Mouse (Mus musculus) midbrain, embryonic 15.5 days (tissue): ENCODE measurements around the gene Dnajc13. TPM values are rescaled to one million over a fixed set of nuclear protein-coding genes. Genes with fewer than 3 reads are reported as not detected.

Source experiments
- polyA plus RNA-seq: library from polyadenylated mRNA; unstranded; fragments of >200 nt; fragmentation: Nextera tagmentation; extraction: Ambion mirVana; gene quantifications from 2 replicates; pipeline ENCODE4 v1.2.1, GENCODE M21; 2015

The Dnajc13 gene
- polyA plus RNA-seq, 1 experiment from 2014 or later = 20.5 TPM

Other genes starting within 250 kb of the Dnajc13 start
- not detected in 2 replicates for gene Gm28305, start 222.3 kb downstream of the Dnajc13 start, polyA plus RNA-seq
- 69.6 TPM in 2 replicates for gene Uba5, start 199.8 kb downstream of the Dnajc13 start, polyA plus RNA-seq
- gene Acad11, start 199.6 kb downstream of the Dnajc13 start, polyA plus RNA-seq = 6.8 and 7.3 TPM in 2 replicates
- gene Ackr4, start 136.0 kb downstream of the Dnajc13 start, polyA plus RNA-seq = 0.80 and 1.1 TPM in 2 replicates
- gene Acpp, start 74.8 kb upstream of the Dnajc13 start, polyA plus RNA-seq = 0.40 and 0.45 TPM in 2 replicates